Mouse (Mus musculus) lung, adult 2 months (tissue): ENCODE results near the gene Tas1r2.

Source experiments
- CTCF ChIP-seq: fragments of 200-500 bp; IDR thresholded peaks from 2 replicates; pipeline ENCODE4 v1.5.1; 2011; ENCODE audit warnings: mild to moderate bottlenecking, low read length, control low read depth; ENCODE audit not compliant: insufficient read depth
- POLR2A ChIP-seq: fragments of 200-500 bp; IDR thresholded peaks from 2 replicates; pipeline ENCODE4 v1.6.1; 2011; ENCODE audit warnings: low read depth, mild to moderate bottlenecking, control low read depth, low read length, borderline replicate concordance; ENCODE audit errors: extremely low read depth

- TF ChIP-seq CTCF: no peak
- TF ChIP-seq POLR2A: no peak
Measured at GRCm38 (mm10) chr4:139640775-139641174, 12.6 kb upstream of the Tas1r2 start.
